Mouse (Mus musculus) NIH3T3 (cell line): Measurements from ENCODE around the gene Plxnd1.

Source experiments
- DNase-seq: peaks from one replicate; pipeline ENCODE4 v3.0.0-alpha.2; 2012; ENCODE audit warnings: low read depth

The Plxnd1 gene

GRCm38 (mm10) chr6:115994877-115995520 lies at the start of gene Plxnd1:
Gene Plxnd1 (minus strand): TSS chr6:115995005.
- DNase-seq = peak; percentile 96

- no peak for DNase-seq
These were observed 49.2 kb upstream of the Plxnd1 start for GRCm38 (mm10) chr6:116044039-116044438.

GRCm38 (mm10) chr6:116038222-116038621 lies 43.4 kb upstream of the Plxnd1 start:
- no peak for DNase-seq

- DNase-seq = peak; percentile 63
These were observed 42.6 kb upstream of the Plxnd1 start for GRCm38 (mm10) chr6:116037281-116037831.

GRCm38 (mm10) chr6:116036555-116036954 lies 41.8 kb upstream of the Plxnd1 start:
- no peak for DNase-seq

- no peak for DNase-seq
These were observed 36.2 kb upstream of the Plxnd1 start for GRCm38 (mm10) chr6:116031052-116031451.

- DNase-seq = no peak
These were observed 29.9 kb upstream of the Plxnd1 start for GRCm38 (mm10) chr6:116024666-116025065.

GRCm38 (mm10) chr6:116021961-116022485 lies 27.2 kb upstream of the Plxnd1 start:
- DNase-seq = no peak

GRCm38 (mm10) chr6:116015902-116016301 lies 21.1 kb upstream of the Plxnd1 start:
- DNase-seq = no peak

GRCm38 (mm10) chr6:116014111-116014510 lies 19.3 kb upstream of the Plxnd1 start:
- DNase-seq = no peak

- DNase-seq = no peak
These were observed 18.9 kb upstream of the Plxnd1 start for GRCm38 (mm10) chr6:116013687-116014086.

- peak; percentile 94 for DNase-seq
These were observed 15.7 kb upstream of the Plxnd1 start for GRCm38 (mm10) chr6:116010541-116010940.

GRCm38 (mm10) chr6:116009426-116009825 lies 14.6 kb upstream of the Plxnd1 start:
- DNase-seq = peak; percentile 62

GRCm38 (mm10) chr6:116007561-116008173 lies 12.9 kb upstream of the Plxnd1 start:
- peak; percentile 85 for DNase-seq

GRCm38 (mm10) chr6:116006731-116007130 lies 11.9 kb upstream of the Plxnd1 start:
- peak; percentile 59 for DNase-seq

- no peak for DNase-seq
These were observed 11.1 kb upstream of the Plxnd1 start for GRCm38 (mm10) chr6:116005959-116006288.

GRCm38 (mm10) chr6:116005275-116005958 lies 10.6 kb upstream of the Plxnd1 start:
- no peak for DNase-seq

- no peak for DNase-seq
These were observed 9.9 kb upstream of the Plxnd1 start for GRCm38 (mm10) chr6:116004716-116005115.

GRCm38 (mm10) chr6:116004069-116004468 lies 9.3 kb upstream of the Plxnd1 start:
- DNase-seq = no peak

- DNase-seq = no peak
These were observed 8.7 kb upstream of the Plxnd1 start for GRCm38 (mm10) chr6:116003516-116003915.

GRCm38 (mm10) chr6:116002311-116003104 lies 7.7 kb upstream of the Plxnd1 start:
- DNase-seq = no peak

- no peak for DNase-seq
These were observed 6.0 kb upstream of the Plxnd1 start for GRCm38 (mm10) chr6:116000851-116001250.
